Mouse (Mus musculus): Measurements from ENCODE around the gene Spn.
"Not testable (repeated sequence)": the region's sequence is repeated elsewhere in the genome, so short reads cannot be mapped to it uniquely, and the experiment has no call there.

Gene Spn

DNA sequence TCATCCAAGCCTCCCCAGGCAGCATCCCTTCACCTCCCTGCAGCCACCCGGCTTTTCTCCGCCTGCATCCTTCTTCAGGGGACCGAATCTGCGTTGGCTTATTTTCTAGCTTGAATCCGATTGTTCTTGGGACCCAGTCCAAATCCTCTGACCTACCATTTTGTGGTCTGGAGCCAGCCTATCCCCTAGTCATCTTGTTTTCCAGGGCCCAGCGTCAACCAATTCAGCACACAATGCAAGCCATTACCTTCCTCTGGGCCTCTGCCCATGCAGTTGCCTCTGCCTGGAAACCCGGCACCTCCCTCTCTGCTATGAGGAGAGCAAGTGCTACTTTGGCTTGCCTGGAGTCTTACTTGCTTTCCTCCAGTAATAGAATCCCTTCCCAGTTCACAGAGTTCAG, 32.1 kb downstream of the Spn start:
- DNase-seq (ENCODE audit: inconsistent ontology term): no peak

DNA sequence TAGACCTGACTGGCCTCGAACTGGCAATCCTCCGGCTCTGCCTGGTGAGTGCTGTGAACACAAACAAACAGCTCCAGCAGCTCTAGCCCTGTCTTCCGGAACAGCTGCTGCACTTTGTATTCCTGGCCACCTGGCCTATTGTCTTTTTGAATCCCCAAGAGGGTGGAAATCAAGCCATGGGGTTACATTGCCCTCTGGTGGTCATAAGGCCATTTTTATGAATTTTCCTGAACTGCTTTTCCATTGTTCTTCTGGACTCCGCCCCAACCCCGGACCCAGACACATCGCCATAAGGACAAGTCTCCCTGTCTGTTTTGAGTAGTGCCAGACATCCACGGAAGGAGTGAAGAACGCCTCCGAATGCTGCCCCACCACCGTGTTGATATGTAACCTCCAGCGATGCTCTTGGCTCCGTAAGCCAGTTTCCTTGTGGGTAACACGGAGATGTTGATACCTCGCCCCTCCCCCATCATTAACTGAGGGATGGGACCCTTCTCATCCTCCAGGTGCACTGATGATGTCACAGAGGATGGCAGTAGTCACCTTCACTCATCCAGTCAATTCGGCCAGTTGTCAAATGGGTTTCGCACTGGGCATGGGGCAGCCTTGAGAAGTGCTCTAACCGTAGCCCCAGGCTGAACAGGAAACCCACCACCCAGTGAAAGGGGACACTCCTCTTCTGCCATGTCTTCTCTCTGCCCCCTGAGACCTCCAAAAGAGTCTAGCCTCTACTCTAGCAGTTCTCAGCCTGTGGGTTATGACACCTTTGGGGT, 32.9 kb downstream of the Spn start:
- DNase-seq (ENCODE audit: inconsistent ontology term): peak; percentile 85

DNA sequence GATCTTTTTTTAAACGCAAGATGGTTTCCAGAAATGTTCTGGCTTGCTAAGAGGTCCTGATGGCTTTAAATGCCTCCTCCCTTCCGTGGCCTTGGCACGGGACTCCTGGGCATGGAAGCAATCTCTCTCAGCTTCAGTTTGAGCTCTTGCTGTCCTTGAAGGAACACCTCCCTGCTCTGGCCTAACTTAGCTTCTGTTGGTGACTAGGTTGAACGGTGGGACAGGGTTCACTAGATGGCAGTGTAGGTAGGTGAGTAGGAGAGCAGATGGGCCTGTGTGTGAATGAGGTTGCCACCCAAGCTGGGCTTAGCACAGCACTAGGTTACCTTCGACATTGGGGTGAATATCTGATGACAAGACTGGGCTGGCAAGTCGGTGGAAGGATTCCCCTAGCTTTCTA, 33.7 kb downstream of the Spn start:
- DNase-seq (ENCODE audit: inconsistent ontology term): no peak

DNA sequence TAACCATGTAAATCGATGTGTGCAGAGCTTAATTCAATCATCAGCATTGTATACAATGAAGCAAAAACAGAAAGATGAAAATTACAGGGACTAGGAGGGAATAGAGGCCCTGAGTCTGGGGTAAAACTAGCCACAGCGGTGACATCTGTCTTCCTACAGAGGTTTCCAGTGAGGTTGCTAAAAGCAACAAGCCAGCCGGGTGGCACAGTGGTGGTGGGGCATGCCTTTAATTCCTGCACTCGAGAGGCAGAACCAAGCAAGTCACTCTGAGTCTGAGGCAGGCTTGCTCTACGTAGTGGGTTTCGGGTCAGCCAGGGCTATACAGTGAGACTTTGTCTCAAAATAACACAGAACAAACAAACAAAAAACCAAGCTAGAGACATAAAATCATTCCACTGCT, 35.5 kb downstream of the Spn start:
- no peak for DNase-seq (ENCODE audit: inconsistent ontology term)

DNA sequence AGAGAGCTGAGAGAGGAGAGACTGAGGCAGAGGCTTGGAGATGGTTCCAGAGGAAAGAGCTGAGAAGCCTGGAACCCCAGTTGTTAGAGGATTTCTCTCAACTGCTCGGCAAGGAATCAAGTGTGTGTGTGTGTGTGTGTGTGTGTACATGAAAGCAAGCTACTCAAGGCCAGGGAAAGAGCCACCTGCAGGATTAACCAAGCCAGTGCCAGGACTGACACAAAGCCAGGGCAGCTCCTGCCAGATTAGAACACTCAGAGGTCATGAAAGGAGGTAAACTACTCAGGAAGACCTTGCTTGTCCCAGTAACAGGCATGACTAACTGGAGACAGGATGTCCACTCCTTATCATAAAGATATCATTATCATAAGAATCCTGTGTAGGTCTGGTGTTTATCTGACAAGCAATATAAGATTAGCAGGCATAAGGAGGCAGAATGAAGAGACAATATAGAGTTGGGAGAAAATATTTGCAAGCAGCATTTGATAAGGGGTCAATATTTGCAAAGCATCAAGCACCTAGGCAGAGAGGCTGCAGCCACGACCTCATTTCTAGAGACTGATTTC, 36.1 kb downstream of the Spn start:
- DNase-seq (ENCODE audit: inconsistent ontology term): no peak

DNA sequence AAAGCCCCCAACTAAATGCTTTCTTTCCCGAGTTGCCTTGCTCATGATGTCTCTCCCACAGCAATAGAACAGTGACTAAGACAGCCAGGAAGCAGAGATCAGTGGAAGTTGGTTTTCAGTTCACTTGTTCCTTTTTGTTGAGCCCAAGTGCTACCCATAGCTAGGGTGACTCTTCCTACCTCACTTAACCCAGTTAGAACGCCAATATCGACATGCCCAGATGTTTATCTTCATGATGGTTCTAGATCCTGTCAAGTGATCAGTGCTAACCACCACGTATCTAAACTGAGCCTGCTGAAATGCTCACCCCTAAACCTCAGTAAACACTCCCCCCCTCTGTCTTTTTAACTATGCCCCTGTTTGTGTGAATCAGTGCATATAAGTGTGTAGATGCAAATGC, 38.1 kb downstream of the Spn start:
- DNase-seq (ENCODE audit: inconsistent ontology term): no peak

DNA sequence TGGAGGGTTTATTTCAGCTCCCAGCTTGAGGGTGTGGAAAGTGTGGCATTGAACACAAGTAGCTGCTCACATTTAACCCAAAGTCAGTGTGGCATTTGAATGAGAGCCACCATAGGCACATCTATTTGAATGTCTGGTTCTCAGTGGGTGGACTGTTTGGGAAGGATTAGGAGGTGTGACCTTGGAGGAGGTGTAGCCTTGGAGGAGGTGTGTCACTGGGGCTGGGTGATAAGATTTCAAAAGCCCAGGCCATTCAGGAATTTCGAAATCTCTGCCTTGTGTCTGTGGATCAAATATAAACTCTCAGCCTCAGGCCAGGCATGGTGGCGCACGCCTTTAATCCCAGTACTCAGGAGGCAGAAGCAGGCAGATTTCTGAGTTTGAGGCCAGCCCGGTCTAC, 38.7 kb downstream of the Spn start:
- DNase-seq (ENCODE audit: inconsistent ontology term): no peak

DNA sequence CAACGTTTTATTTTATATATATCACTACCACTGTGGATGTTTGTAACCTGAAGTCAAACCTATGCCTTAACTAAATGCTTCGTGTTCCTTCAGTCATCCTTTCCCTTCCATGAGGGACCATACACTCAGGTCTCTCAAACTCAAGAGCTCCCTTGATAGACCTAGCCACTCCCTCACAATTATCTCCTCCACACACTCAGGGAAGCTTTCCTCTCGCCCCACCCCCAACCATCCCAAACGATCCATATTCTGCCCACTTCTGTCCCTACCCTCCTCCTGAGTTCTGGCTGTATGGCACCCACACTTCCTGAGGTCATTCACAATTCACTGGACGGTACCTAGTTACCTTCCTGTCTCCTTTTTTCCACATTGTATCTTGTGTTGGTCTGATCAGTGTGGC, 39.1 kb downstream of the Spn start:
- DNase-seq (ENCODE audit: inconsistent ontology term): no peak

DNA sequence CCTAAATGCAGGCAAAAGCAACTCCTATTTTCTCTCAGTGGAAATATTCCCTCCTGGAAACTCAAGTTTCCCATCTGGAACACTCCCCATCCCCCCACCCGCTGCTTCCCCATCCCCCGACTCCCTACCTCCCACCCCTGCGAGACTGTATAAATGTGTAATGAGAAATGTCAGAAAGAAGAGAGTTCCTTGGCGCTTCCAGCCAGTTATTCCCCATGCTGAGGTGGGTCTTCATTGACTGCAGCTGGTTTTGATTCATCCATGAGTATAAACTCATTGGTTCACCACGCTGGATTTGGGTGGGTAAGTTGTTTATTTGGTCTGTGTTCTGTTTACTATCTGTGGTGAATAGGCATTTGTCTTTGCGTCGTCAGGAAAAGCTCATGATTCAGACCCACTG, 41.2 kb downstream of the Spn start:
- no peak for DNase-seq (ENCODE audit: inconsistent ontology term)

DNA sequence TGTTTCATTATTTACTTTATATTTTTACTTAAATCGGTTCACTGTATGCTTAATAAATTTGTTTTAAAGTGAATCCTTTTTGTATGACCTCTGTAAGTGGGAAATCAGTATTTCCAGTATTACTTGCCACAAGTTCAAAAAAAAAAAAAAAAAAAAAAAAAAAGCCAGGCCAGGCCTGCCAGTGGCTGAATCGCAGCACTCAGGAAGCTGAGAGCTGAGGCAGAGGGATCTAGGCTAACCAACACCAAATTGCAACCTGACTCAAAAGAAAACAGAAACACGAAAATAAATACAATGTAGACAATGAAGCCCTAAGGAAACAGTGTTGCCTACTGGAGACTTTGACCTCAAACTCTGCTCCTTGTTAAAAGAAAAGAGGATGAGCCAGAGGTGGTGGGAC, 43.7 kb downstream of the Spn start:
- DNase-seq (ENCODE audit: inconsistent ontology term): no peak

DNA sequence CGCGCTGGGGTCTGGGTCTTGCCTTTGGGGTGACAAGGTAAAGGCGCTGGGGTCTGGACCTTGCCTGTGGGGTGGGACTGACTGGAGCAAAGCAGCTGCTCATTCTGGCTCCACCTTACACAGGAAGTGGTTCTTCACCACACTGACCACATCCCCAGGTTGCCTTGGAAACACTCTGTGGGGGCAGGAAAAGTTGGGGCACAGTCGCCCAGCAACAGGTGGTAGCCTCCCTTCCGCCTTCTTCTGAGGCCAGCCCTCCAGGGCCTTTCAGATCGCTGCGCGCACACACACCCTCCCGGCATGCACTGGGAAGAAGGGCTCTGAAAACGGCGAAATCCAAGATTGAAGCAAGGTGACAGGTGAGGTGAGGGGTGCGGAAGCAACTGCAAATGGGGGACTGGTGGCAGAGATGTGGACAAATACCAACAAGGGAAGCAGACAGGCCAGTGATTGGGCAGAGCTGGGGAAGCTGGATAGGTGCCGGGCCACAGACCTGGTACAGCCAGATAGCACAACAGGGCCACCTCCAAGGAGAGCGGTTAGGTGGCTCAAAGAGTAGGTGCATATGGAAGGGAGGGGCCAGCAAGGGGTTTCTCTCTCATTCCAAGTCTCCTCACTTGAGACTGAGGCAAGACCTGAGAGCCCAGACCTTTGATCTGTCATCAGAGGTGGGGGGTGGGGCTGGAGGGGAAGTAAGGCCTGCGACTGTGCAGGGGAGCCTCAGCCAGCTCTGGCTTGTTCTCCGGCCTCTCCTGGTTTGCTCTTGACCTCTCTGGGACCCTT, 46.3 kb downstream of the Spn start, which contains the start of gene AI467606:
Gene AI467606 (plus strand): TSS at position 246 of the 783 bp plus-strand sequence.
- DNase-seq (ENCODE audit: inconsistent ontology term): peak; percentile 22

DNA sequence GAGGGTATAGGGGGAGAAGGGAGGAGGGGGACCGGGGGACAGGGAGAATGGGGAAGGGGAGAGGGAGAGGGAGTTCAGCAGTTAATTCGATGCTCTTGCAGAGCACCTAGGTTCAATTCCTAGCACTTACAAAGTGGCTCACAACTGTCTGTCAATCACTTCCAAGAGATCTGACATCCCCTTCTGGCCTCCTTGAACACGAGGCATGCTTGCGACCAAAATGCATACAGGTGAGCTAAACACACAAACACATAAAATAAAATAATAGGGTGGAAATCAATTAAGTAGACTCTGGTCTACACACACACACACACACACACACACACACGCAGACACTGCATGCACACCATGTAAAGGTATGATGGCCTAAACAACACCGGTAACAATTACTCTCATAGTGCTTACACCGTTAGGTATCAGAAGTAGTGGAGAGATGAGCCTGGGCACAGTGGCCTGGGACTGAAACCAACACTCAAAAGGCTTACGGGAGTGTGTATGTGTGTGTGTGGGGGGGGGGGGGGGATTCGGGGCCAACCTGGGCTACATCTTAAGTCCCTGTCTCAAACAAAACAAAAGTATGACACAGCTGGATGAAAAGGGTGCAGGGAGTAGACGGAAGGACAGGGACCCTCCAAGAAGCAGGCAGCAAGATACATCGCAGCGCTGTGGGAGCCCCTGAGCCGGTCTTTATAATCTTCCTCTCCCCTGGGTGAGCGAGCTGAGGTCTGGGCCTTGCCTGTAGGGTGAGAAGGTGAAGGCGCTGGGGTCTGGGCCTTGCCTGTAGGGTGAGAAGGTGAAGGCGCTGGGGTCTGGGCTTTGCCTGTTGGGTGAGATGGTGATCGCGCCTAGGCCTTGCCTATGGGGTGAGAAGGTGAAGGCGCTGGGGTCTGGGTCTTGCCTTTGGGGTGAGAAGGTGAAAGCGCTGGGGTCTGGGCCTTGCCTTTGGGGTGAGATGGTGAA, 47.2 kb downstream of the Spn start:
- DNase-seq (ENCODE audit: inconsistent ontology term): no peak

DNA sequence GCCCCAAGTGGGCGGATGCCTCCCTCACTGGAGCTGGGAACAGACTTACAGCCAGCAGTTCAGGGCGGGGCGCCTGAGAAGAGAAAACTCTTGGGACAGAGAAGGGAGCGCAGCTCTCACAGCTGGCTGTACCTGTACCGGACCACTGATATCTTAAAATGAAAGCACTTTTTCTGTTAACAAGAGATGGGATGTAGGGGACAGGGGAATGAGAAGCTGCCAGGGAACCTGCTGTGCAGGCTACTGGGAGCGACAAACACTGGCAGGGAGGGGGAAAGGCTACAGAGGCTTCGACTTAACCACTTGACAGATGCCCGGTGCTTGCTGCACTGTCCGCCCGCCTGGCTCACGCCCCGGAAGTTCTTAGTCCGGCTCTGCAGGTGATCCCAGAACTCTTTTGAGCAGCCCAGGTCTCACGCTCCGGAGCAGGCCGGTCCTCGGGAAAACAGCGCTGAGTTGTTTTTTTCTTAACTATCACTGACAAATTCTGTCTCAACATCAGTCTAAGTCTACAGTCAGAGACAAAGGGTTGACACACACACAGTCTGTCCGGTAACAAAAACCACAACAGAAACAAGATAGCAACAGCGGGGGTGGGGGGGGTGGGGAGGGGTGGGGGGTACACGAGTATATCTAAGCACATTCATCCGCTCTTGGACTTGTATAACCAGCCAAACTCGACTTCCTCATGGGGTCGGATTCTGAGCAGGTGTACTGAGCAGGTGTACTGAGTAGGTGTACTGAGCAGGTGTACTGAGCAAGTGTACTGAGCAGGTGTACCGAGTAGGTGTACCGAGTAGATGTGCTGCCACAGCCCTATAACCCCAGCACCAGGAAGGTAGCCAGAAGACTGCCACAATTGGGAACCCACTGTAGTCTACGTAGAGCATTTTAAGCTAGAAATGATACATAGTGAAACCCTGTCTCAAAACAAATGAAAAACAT, 48.5 kb downstream of the Spn start:
- DNase-seq (ENCODE audit: inconsistent ontology term): no peak

DNA sequence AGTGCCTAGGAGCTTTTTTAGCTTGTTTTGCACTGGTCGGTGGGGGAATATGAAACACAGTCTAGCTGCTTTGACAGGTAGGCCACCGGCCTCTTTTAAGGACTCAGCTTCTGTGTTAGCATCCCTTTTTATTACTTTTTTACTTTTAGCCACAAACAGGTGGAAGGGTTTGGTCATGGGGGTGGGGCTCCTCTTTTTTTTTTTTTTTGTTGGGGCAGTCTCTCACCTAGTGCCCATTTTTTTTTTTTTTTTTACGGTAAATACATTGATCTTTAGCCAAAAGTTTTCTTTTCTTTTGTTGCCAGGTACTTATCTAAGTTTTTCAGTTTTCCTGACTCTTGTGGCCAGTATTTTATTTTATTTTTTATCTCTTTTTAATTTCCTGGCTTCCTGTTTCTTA, 49.5 kb downstream of the Spn start:
- DNase-seq (ENCODE audit: inconsistent ontology term): no peak

DNA sequence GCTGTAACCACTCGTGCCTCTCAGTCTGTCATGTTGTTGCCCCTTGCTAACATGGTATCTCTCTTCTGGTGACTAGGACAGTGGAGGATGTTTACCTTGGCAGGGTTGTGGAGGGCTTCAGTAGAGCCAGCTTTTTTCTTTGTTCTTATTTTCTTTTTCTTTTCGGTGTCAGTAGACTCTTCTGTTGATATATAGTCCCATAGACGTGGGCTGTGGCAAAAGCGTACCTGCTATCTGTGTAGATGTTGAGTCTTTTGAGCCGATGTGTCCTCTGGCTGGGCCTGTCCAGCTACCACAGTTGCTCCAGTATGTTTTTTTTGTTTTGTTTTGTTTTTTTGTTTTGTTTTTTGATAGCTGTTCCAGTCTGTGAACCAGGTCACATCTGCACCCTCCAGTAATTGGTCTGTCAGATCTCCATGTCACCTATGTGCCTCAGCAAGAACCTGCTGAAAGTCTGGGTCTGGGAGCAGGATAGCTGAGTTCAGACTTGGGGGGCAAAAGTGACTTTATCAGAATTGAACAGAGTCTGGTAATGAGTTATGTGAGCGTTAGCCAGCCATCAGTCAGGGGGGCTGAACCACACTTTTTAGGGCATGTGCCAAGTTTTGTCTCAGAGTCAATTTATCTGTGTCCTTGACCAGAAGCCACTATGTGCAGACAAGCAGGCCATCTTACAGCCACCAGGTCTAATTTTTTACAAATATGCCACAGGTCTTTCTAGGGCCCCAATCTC, 50.2 kb downstream of the Spn start, which contains the start of gene Zg16:
Gene Zg16 (minus strand): TSS at position 51 of the 733 bp plus-strand sequence.
- not testable (repeated sequence) for DNase-seq (ENCODE audit: inconsistent ontology term)

DNA sequence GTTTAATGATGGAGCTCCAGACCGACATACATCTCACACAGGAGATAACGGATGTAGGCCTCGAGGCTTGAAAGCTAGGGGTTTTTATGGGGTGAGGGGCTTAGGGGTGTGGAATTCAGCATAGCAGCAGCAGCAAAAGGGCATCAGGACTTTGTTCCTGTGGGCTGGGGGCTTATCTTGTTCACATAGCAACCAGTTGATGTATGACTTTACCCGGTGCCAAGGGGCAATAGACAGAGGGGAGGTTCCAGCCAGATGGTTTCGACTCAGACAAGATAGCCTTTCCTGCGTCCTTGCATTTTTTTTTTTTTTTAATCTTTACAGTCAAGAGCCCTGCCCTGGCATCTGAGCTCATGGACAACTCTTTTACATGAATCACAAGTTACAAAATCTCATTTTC, 51.9 kb downstream of the Spn start:
- DNase-seq (ENCODE audit: inconsistent ontology term): not testable (repeated sequence)

DNA sequence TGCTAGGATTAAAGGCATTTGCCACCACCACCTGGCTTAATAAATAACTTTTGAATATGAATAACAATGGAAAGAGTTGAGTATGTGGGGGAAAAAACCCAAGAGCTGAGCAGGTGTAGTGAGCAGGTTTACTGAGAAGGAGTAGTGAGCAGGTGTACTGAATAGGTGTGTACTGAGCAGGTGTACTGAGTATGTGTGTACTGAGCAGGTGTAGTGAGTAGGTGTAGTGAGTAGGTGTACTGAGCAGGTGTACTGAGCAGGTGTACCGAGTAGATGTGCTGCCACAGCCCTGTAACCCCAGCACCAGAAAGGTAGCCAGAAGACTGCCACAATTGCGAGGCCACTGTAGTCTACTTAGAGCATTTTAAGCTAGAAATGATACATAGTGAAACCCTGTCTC, 52.8 kb downstream of the Spn start:
- no peak for DNase-seq (ENCODE audit: inconsistent ontology term)

DNA sequence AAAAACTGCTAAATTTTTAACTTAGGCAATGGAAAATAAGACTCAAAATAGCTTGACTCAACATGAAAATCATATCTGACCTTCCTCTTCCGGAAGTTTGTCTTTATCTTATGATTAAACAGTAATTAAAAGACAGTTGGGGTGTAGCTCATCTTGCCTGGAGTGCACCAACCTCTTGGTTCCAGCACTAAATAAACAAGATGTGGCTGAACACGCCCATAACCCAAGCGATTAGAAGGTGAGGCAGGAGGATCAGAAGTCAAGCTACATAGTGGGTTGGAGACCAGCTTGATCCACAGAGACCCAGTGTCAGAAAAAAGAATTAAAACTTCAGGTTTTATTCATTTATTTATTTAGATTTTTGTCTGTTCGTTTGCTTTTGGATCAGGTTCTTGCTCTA, 53.9 kb downstream of the Spn start:
- no peak for DNase-seq (ENCODE audit: inconsistent ontology term)

DNA sequence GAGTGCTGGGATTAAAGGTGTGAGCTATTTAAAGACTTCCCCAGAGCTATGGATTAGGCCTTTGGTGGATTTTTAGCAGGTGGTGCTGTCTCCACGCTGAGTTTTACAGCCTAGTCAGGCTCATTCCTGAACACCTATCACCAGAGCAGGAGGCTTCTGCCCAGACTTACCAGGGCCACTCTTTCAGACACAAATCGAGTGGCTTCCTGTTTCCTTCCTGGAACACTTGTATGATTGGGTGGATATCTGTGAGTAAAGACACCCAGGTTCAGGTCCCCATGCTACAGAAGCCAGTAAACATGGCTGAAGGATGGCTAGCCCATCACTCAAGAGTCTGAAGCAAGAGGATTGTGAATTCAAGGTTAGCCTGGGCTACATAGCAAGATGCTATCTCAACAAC, 54.6 kb downstream of the Spn start:
- DNase-seq (ENCODE audit: inconsistent ontology term): no peak

DNA sequence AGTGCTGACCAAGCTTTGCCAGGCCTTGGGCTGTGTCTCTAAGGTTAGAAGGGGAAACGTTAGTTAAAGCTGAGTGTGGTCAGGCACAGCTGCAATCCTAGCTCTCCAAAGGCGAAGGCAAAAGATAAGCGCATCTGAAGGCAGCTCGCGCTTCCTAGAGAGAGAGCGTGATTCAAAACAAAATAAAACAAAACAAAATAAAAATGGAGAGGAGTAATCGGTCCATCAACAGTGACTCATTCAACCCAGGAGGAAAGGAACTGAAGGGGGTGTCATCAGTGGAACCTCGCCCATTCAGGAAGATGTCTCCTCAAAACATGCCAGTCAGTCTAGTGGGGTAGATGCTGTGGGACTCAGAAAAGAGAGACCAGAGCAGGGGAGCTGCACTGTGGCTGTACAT, 55.4 kb downstream of the Spn start:
- no peak for DNase-seq (ENCODE audit: inconsistent ontology term)
